Mouse (Mus musculus): ENCODE data around the gene Fbxw5.

Fbxw5 gene

GRCm38 (mm10) chr2:25479551-25480311 lies 20.8 kb upstream of the Fbxw5 start:
- no peak for DNase-seq

- DNase-seq, result no peak
These were observed 20.0 kb upstream of the Fbxw5 start for GRCm38 (mm10) chr2:25480541-25480940.

- DNase-seq, result peak; percentile 81
These were observed 17.6 kb upstream of the Fbxw5 start for GRCm38 (mm10) chr2:25482969-25483368.

GRCm38 (mm10) chr2:25484901-25485647 lies 15.5 kb upstream of the Fbxw5 start:
- peak; percentile 65 for DNase-seq

GRCm38 (mm10) chr2:25487965-25488670 lies 12.4 kb upstream of the Fbxw5 start:
- no peak for DNase-seq

- DNase-seq, result no peak
These were observed 11.9 kb upstream of the Fbxw5 start for GRCm38 (mm10) chr2:25488671-25489068.

- no peak for DNase-seq
These were observed 7.6 kb upstream of the Fbxw5 start for GRCm38 (mm10) chr2:25492988-25493387.

- DNase-seq, result no peak
These were observed 7.0 kb upstream of the Fbxw5 start, which contains the start of gene Lcn12 for GRCm38 (mm10) chr2:25493476-25493961. Gene Lcn12 (minus strand): TSS chr2:25493911.

- peak; percentile 30 for DNase-seq
These were observed 4.1 kb upstream of the Fbxw5 start for GRCm38 (mm10) chr2:25496462-25496861.

GRCm38 (mm10) chr2:25497846-25498575 lies 2.5 kb upstream of the Fbxw5 start:
- no peak for DNase-seq

GRCm38 (mm10) chr2:25498622-25499478 lies 1.7 kb upstream of the Fbxw5 start:
- DNase-seq, result no peak

GRCm38 (mm10) chr2:25500071-25500575 lies 427 bp upstream of the Fbxw5 start:
- DNase-seq, result peak; percentile 28

- peak; percentile 31 for DNase-seq
These were observed 1.3 kb downstream of the Fbxw5 start, which contains the start of gene C8g for GRCm38 (mm10) chr2:25501593-25502486. Gene C8g (minus strand): TSS chr2:25501719.

- DNase-seq, result no peak
These were observed 2.2 kb downstream of the Fbxw5 start for GRCm38 (mm10) chr2:25502726-25503125.

- DNase-seq, result no peak
These were observed 4.0 kb downstream of the Fbxw5 start for GRCm38 (mm10) chr2:25504538-25504937.

- no peak for DNase-seq
These were observed 4.5 kb downstream of the Fbxw5 start for GRCm38 (mm10) chr2:25505000-25505399.

GRCm38 (mm10) chr2:25505860-25506259 lies 5.3 kb downstream of the Fbxw5 start:
- no peak for DNase-seq

- DNase-seq, result peak; percentile 78
These were observed 6.4 kb downstream of the Fbxw5 start for GRCm38 (mm10) chr2:25506964-25507363.

- DNase-seq, result no peak
These were observed 9.4 kb downstream of the Fbxw5 start for GRCm38 (mm10) chr2:25509912-25510311.

Measured in thymus, postnatal 14 days (tissue).